Mouse (Mus musculus) neural tube, embryonic 13.5 days (tissue): ENCODE measurements at regions not wholly inside any gene's neighbourhood (a gene's known extent, or its start where the extent isn't known, plus 50 kb on each side); places are given as distances from the start of the nearest gene placed in this dataset.
"Not testable (repeated sequence)": the region's sequence is repeated elsewhere in the genome, so short reads cannot be mapped to it uniquely, and the experiment has no call there.

Experiments
- ATAC-seq: fragments of 200-750 bp; cut with Nextera tagmentation; 2 replicates; pipeline ENCODE4 v1.8.0; 2017; ENCODE audit warnings: low read depth, mild to moderate bottlenecking, moderate TSS enrichment, moderate library complexity
- H3K27ac ChIP-seq: fragments of 300-500 bp; sonication (generic); replicated peaks from 2 replicates; pipeline ENCODE4 v1.5.1; 2015; ENCODE audit warnings: moderate library complexity, mild to moderate bottlenecking, inconsistent platforms
- H3K27me3 ChIP-seq: fragments of 300-500 bp; sonication (generic); 2 replicates; pipeline ENCODE4 v1.6.1; 2015; ENCODE audit warnings: mild to moderate bottlenecking, inconsistent platforms
- H3K36me3 ChIP-seq: fragments of 300-500 bp; sonication (generic); 2 replicates; pipeline ENCODE4 v1.6.1; 2015; ENCODE audit warnings: mild to moderate bottlenecking, inconsistent platforms
- H3K4me1 ChIP-seq: fragments of 300-500 bp; sonication (generic); replicated peaks from 2 replicates; pipeline ENCODE4 v1.6.1; 2015; ENCODE audit warnings: inconsistent platforms
- H3K4me2 ChIP-seq: fragments of 300-500 bp; sonication (generic); 2 replicates; pipeline ENCODE4 v1.6.1; 2015; ENCODE audit warnings: inconsistent platforms, mild to moderate bottlenecking, moderate library complexity
- H3K4me3 ChIP-seq: fragments of 300-500 bp; sonication (generic); 2 replicates; pipeline ENCODE4 v1.5.1; 2015; ENCODE audit warnings: mild to moderate bottlenecking, inconsistent platforms
- H3K9ac ChIP-seq: fragments of 300-500 bp; sonication (generic); 2 replicates; pipeline ENCODE4 v1.6.1; 2015; ENCODE audit warnings: moderate library complexity, mild to moderate bottlenecking, inconsistent platforms
- H3K9me3 ChIP-seq: fragments of 300-500 bp; sonication (generic); 2 replicates; pipeline ENCODE4 v1.6.1; 2016; ENCODE audit warnings: inconsistent platforms
- WGBS: fragments of 180-500 bp; shearing (Covaris S2); methylation state at CpG from one replicate; pipeline ENCODE4 v1.1.7; 2015; 5-methylcytosine and 5-hydroxymethylcytosine counted together

DNA sequence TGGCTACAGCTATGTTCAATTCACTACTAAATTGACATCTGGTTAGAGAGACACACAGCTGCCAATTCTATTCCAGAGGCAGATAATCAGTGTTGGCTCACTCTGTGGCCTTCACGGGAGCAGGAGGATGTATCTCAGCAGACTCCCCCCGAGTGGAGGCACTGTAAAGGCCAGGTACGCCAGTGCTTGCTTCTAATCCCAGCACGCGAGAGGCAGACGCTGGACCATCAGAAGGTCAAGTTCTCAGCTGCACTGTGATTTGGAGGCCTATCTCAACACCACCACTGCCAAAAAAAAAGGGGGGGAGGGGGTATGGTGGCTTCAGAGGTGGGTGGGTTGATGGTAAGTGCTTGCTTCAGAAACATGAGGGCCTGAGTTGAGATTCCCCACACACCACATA is 90.1 kb upstream of the Dyrk2 start:
- no peak for ATAC-seq
- WGBS: 49% methylated on average over 6 of the region's 6 CpGs
- no peak overlapping the region for H3K4me2 ChIP-seq
- peaks cover 4% of the 10 kb centered on the region; the same call in 1 of the 2 replicates for H3K27me3 ChIP-seq
- no peaks in the 10 kb centered on the region for H3K9me3 ChIP-seq
- H3K36me3 ChIP-seq: no peaks in the 10 kb centered on the region
- no peak overlapping the region for H3K9ac ChIP-seq
- peaks cover 35% of the 10 kb centered on the region for H3K4me1 ChIP-seq
- no peak overlapping the region for H3K4me3 ChIP-seq
- no peak overlapping the region for H3K27ac ChIP-seq

DNA sequence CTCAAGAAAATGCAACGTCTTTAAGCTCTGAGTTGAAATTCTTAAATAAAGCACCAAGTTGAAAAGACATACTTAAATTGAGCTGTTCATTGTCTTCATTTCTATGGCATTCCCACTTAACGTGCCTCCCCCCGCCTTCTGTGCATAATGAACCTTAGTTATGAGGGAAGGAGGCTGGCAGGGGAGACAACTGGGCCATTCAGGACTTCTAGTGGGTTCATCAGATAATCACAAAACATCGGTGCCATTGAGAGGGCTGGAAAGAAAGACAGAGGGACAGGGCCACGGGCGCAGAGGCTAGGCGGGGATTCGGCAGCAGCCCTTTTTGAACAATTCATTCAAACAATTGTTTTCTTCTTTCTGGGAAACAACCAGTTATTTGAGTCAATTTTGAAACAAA is 89.6 kb upstream of the Dyrk2 start:
- H3K9ac ChIP-seq: no peak overlapping the region

DNA sequence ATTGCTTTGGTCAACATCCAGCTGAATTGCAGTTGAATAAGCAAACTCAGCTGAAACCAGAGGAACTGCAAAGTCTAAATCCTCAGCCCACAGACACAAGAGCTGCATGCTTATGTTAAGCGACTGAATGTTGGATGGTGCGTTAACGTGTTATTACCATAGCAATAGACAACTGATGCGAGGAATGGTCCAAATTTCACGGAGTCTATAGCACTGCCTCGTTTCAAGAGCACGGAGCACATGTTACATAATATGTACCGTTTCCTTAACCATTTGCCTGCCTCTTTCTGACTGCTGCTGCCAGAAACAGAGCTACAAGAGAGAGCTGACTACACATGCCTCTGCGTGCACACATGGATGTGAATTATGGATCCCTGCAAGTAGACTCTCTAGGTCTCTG is 86.3 kb upstream of the Dyrk2 start:
- peaks cover 13% of the 10 kb centered on the region for H3K4me1 ChIP-seq
- H3K9me3 ChIP-seq: no peaks in the 10 kb centered on the region
- no peaks in the 10 kb centered on the region for H3K36me3 ChIP-seq
- no peak for ATAC-seq
- no peak overlapping the region for H3K4me2 ChIP-seq
- WGBS: 49% methylated on average over 9 of the region's 9 CpGs
- no peak overlapping the region for H3K27ac ChIP-seq
- H3K27me3 ChIP-seq: peaks cover 3% of the 10 kb centered on the region; the same call in 1 of the 2 replicates
- H3K9ac ChIP-seq: no peak overlapping the region
- H3K4me3 ChIP-seq: no peak overlapping the region

More for the DNA sequence above, 89.6 kb upstream of the Dyrk2 start:
- Histone ChIP-seq H3K36me3 (no peaks in the 10 kb centered on the region), H3K4me2 (no peak overlapping the region), H3K4me3 (no peak overlapping the region), H3K9me3 (no peaks in the 10 kb centered on the region), H3K27ac (no peak overlapping the region), H3K27me3 (peaks cover 3% of the 10 kb centered on the region; the same call in 1 of the 2 replicates), H3K4me1 (peaks cover 35% of the 10 kb centered on the region)
- WGBS: 12% methylated on average over 8 of the region's 8 CpGs
- ATAC-seq: no peak

DNA sequence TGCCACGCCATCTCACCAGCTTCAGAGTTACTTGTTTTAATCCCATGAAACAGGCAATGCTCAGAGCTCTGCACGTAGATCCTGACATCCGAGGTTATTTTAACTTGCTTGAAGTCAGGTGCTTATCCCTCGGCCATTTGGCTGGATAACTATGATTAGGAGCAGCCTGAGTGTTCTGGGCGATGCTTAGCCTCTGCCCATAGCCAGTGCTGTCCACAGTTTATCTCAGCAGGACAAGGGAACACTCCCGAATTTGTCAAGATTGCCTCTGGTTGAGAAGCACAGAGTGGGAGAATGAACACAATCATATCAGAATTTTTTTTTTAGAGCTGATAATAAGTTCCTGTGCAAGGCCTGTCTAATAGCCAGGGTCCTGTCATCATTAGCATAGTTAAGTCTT is 83.4 kb upstream of the Dyrk2 start:
- no peak overlapping the region for H3K4me3 ChIP-seq
- no peak for ATAC-seq
- H3K4me1 ChIP-seq: no peaks in the 10 kb centered on the region
- H3K9me3 ChIP-seq: no peaks in the 10 kb centered on the region
- H3K27ac ChIP-seq: no peak overlapping the region
- 92% methylated on average over 6 of the region's 6 CpGs for WGBS
- no peaks in the 10 kb centered on the region for H3K36me3 ChIP-seq
- no peak overlapping the region for H3K9ac ChIP-seq
- no peak overlapping the region for H3K4me2 ChIP-seq
- H3K27me3 ChIP-seq: peaks cover 3% of the 10 kb centered on the region; the same call in 1 of the 2 replicates

DNA sequence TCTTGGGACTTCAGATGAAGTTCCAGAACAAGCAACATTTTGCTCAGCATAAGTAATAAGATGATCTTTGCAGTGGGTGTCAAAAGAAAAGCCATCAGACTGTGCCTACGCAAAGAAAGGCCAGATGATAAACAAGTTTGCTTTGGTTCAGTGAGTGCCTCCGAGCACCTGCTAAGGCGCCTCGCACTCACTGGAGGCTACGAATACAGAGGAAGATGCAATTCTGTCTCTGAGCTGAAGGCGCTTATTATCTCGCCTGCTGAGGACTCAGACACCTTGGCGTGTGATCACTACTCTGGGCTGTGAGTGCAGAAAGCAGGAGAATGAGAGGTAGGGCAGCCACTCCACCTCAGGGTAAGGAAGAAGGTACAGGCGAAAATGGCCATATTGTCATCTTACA is 82.7 kb upstream of the Dyrk2 start:
- ATAC-seq: no peak
- H3K27me3 ChIP-seq: peaks cover 3% of the 10 kb centered on the region; the same call in 1 of the 2 replicates
- H3K4me2 ChIP-seq: no peak overlapping the region
- no peaks in the 10 kb centered on the region for H3K36me3 ChIP-seq
- no peak overlapping the region for H3K27ac ChIP-seq
- H3K9me3 ChIP-seq: no peaks in the 10 kb centered on the region
- no peak overlapping the region for H3K9ac ChIP-seq
- H3K4me3 ChIP-seq: no peak overlapping the region
- no peaks in the 10 kb centered on the region for H3K4me1 ChIP-seq
- 86% methylated on average over 9 of the region's 9 CpGs for WGBS

DNA sequence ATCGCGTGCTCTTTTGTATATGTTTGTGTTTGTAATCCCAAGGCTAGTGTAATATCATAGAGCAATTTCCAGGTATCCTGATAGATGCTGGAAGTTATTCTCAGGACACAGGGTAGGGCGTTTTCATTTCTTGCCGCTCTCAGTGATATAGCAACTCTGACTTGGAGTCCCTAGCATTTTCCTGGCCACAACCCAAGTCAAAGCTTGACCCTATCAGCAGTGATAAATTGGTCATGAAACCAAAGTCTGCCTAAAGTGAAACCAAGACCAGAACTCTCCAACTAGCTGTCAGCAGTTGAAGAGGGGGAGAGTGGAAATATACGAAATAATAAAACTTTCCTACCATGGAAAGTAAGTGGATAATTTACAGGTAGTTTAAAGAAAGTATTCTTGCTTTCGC is 77.7 kb upstream of the Dyrk2 start:
- ATAC-seq: no peak
- H3K9me3 ChIP-seq: no peaks in the 10 kb centered on the region
- no peaks in the 10 kb centered on the region for H3K4me1 ChIP-seq
- no peak overlapping the region for H3K27ac ChIP-seq
- H3K9ac ChIP-seq: no peak overlapping the region
- H3K4me2 ChIP-seq: no peak overlapping the region
- H3K4me3 ChIP-seq: no peak overlapping the region
- 88% methylated on average over 6 of the region's 6 CpGs for WGBS
- H3K27me3 ChIP-seq: no peaks in the 10 kb centered on the region
- H3K36me3 ChIP-seq: no peaks in the 10 kb centered on the region

DNA sequence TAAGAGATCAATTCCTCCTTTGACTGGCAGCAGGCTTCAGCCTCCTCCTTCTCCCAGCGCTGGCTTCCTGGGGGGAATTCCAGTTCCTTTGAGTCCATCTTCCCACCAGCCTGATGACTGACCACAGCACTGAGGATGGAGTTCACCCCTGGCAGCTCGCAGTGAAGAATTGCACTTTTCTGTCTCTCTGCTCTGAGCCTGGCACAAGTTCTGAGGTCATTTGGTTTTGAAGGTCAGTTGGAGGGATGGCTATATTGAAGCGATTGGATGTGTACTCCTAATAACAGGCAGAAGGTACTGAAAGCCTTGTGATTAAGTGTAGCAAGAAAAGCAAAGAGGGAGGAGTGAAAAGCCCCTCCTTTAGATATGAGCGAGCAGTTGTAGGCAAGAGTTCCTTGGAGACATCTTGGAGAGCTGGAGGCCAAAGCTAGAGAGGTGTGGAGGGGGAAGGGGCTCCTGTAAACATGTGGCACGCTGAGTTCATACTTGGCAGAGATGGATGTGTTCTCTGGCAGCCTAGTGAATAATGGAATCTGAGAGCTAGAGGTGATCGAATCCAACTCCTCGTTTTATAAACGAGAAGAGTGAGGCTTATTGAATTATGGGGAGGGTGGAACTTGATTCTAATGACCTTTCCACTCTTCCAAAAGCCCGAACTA is 77.1 kb upstream of the Dyrk2 start:
- no peaks in the 10 kb centered on the region for H3K36me3 ChIP-seq
- no peak overlapping the region for H3K27ac ChIP-seq
- H3K4me3 ChIP-seq: no peak overlapping the region
- no peaks in the 10 kb centered on the region for H3K27me3 ChIP-seq
- no peaks in the 10 kb centered on the region for H3K9me3 ChIP-seq
- WGBS: 82% methylated on average over 9 of the region's 9 CpGs
- H3K9ac ChIP-seq: no peak overlapping the region
- H3K4me2 ChIP-seq: no peak overlapping the region
- ATAC-seq: no peak
- H3K4me1 ChIP-seq: no peaks in the 10 kb centered on the region

DNA sequence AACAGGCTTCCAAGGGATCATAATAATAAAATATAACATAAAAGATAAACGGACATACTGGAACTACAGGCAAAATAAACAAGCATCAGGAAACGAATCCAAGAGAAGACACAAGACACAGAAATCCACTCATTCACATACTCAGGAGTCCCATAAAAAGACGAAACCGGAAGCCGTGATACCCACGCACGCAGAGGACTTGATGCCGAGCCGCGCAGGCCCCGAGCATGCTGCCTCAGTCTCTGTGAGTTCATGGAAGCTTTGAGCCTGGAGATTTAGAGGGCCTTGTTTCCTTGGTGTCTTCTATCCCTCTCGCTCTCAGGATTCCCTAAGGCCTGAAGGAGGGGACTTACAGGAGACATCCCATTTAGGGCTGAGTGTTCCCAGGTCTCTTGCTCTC is 57.3 kb upstream of the Dyrk2 start:
- H3K4me2 ChIP-seq: no peak overlapping the region
- H3K27ac ChIP-seq: no peak overlapping the region
- no peaks in the 10 kb centered on the region for H3K36me3 ChIP-seq
- WGBS: 84% methylated on average over 12 of the region's 12 CpGs
- H3K27me3 ChIP-seq: no peaks in the 10 kb centered on the region
- H3K4me1 ChIP-seq: no peaks in the 10 kb centered on the region
- no peaks in the 10 kb centered on the region; the same call in 1 of the 2 replicates for H3K9me3 ChIP-seq
- H3K9ac ChIP-seq: no peak overlapping the region
- no peak for ATAC-seq
- H3K4me3 ChIP-seq: no peak overlapping the region

DNA sequence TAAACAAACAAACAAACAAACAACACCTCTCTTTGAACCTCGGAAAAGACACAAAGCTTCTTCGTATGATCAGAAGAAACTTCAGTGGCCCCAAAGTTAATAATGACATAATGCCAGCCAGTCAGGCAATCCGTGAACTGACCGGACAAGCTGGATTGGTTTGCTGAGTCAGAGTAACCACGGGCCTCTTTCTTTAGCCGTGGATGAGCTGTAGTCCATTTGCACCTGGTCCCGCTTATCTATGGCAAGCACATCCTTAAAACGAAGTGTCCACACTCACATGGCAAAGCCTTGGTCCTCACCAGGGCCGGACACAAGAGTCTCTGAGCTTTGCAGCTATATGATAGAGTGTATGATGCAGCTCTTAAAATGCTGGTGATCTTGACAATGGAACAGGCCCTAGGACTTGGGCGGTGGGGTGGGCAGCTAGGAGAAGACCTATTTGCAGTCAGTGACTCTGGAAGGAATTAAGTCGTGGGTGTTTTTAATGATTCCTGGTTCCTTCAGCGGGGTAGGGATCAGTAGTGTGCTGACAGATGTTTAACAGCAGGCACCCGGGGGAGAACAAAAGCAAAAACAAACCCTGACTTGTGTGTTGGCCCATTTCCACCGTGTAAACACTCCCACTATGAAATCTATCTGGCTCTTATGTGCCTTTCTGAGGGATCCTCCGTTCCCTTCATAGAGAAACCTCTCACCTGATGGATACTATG is 53.6 kb upstream of the Dyrk2 start:
- Histone ChIP-seq H3K9me3 (no peaks in the 10 kb centered on the region), H3K27ac (no peak overlapping the region), H3K27me3 (no peaks in the 10 kb centered on the region), H3K9ac (no peak overlapping the region), H3K36me3 (no peaks in the 10 kb centered on the region), H3K4me1 (no peaks in the 10 kb centered on the region), H3K4me2 (no peak overlapping the region), H3K4me3 (no peak overlapping the region)
- no peak for ATAC-seq
- WGBS: 73% methylated on average over 15 of the region's 15 CpGs

DNA sequence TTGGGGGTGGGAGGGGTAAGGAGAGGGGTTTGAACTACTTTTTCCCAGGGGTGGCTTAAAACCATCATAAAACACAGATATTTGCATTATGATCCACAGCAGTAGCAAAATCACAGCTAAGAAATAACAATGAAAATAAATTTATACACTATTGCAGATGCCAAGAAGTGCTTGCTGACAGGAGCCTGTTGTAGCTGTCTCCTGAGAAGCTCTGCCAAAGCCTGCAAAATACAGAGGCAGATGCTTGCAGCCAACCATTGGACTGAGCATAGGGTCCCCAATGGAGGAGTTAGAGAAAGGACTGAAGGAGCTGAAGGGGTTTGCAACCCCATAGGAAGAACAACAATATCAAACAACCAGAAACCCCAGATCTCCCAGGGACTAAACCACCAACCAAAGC is 52.1 kb upstream of the Dyrk2 start:
- H3K4me1 ChIP-seq, H3K27ac ChIP-seq, H3K9ac ChIP-seq, H3K9me3 ChIP-seq, H3K27me3 ChIP-seq, H3K4me2 ChIP-seq, H3K4me3 ChIP-seq, ATAC-seq, H3K36me3 ChIP-seq: not testable (repeated sequence)
